In genomic region chr5:53378599-53378998, GRCm38 (mm10) we compare ENCODE assay signal across 14 mouse cellular contexts.
DNase-seq lines count a peak whose midpoint lies in the region; ATAC-seq and TF ChIP-seq lines count a peak whose summit lies in the region.
"Had no signal": no experiment of that assay in that cellular context is flagged by ENCODE, and none has a peak within 500 bp of the region (broad histone marks: within the 10 kb centered on the region; RNA-seq: fewer than 3 reads in every experiment).

No protein-coding gene starts in this region.

- no peaks in the 10 kb centered on the region for H3K36me3 ChIP-seq in liver, adult 2 months (ENCODE audit: control insufficient read depth, insufficient read depth, low read length)
- no peaks in the 10 kb centered on the region for H3K36me3 ChIP-seq in liver, embryonic 11.5 days (ENCODE audit: control insufficient read depth, insufficient read depth, low read length)
- no peaks in the 10 kb centered on the region for H3K36me3 ChIP-seq in macrophage (ENCODE audit: inconsistent target)
- H3K36me3 ChIP-seq in hindbrain, embryonic 13.5 days = no peaks in the 10 kb centered on the region
- H3K36me3 ChIP-seq: liver, embryonic 15.5 days had no signal

- no peaks in the 10 kb centered on the region for H3K27me3 ChIP-seq in liver, adult 2 months (ENCODE audit: control insufficient read depth, insufficient read depth, low read length)
- H3K27me3 ChIP-seq in liver, embryonic 11.5 days (replicated peaks; ENCODE audit: control insufficient read depth, insufficient read depth, low read length) = no peaks in the 10 kb centered on the region
- no peaks in the 10 kb centered on the region for H3K27me3 ChIP-seq in hindbrain, embryonic 13.5 days
- H3K27me3 ChIP-seq: liver, embryonic 15.5 days had no signal

- no peaks in the 10 kb centered on the region for H3K9me3 ChIP-seq in liver, embryonic 11.5 days (ENCODE audit: control insufficient read depth, low read length)
- H3K9me3 ChIP-seq in hindbrain, embryonic 13.5 days = no peaks in the 10 kb centered on the region
- H3K9me3 ChIP-seq: liver, embryonic 15.5 days had no signal

- no peaks in the 10 kb centered on the region for H3K79me2 ChIP-seq in liver, adult 2 months (ENCODE audit: control insufficient read depth, insufficient read depth, low read length)
- H3K79me2 ChIP-seq in macrophage (ENCODE audit: inconsistent target) = no peaks in the 10 kb centered on the region

- DNase-seq in cerebellum, postnatal 10 days = peak; percentile 21 to 40
- DNase-seq in cerebellum, adult 9-10 months = no peak
- DNase-seq in liver, adult 2 months (ENCODE audit: extremely low read depth, low read depth, low spot score) = peak; percentile 15
- DNase-seq in liver, embryonic 11.5 days (ENCODE audit: low spot score) = no peak
- peak; percentile 46 for DNase-seq in A20 (ENCODE audit: low read depth, low spot score)
- no peak for DNase-seq in embryo, embryonic 10 days (ENCODE audit: low spot score)
- DNase-seq: cerebellum, adult 8-10 months; thymus, postnatal 14 days had no signal

- no peak overlapping the region for H3K4me2 ChIP-seq in liver, embryonic 11.5 days
- no peak overlapping the region for H3K4me2 ChIP-seq in hindbrain, embryonic 13.5 days
- H3K4me2 ChIP-seq: liver, embryonic 15.5 days had no signal

- H3K4me1 ChIP-seq in liver, adult 2 months (ENCODE audit: control insufficient read depth, insufficient read depth, low read length) = no peaks in the 10 kb centered on the region
- no peaks in the 10 kb centered on the region for H3K4me1 ChIP-seq in liver, embryonic 11.5 days (replicated peaks; ENCODE audit: control insufficient read depth, insufficient read depth, low read length)
- H3K4me1 ChIP-seq in hindbrain, embryonic 13.5 days (replicated peaks) = no peaks in the 10 kb centered on the region
- H3K4me1 ChIP-seq: liver, embryonic 15.5 days had no signal

- H3K4me3 ChIP-seq in liver, adult 2 months (ENCODE audit: insufficient read depth, low read depth, low read length) = no peak overlapping the region
- no peak overlapping the region for H3K4me3 ChIP-seq in liver, embryonic 11.5 days (ENCODE audit: low read depth, low read length)
- H3K4me3 ChIP-seq in macrophage (ENCODE audit: inconsistent target) = no peak overlapping the region
- no peak overlapping the region for H3K4me3 ChIP-seq in hindbrain, embryonic 13.5 days
- H3K4me3 ChIP-seq: heart, adult 2 months; layer of hippocampus, adult 2 months; liver, embryonic 15.5 days had no signal

- ATAC-seq in liver, embryonic 11.5 days (replicated peaks; ENCODE audit: low FRiP score) = no peak
- ATAC-seq in hindbrain, embryonic 13.5 days (ENCODE audit: low FRiP score) = no peak
- ATAC-seq: forebrain, embryonic 14.5 days had no signal

- no peak for TF ChIP-seq POLR2A in liver, adult 2 months (IDR thresholded peaks at IDR 0.05; ENCODE audit: extremely low read depth, insufficient read depth, low read length)

- H3K27ac ChIP-seq in liver, adult 2 months (replicated peaks; ENCODE audit: insufficient read depth, low read depth, low read length) = no peak overlapping the region
- H3K27ac ChIP-seq in liver, embryonic 11.5 days (ENCODE audit: low read depth, low read length) = no peak overlapping the region
- H3K27ac ChIP-seq in macrophage = peak overlapping the region; percentile 97
- no peak overlapping the region for H3K27ac ChIP-seq in hindbrain, embryonic 13.5 days
- H3K27ac ChIP-seq: heart, adult 2 months; layer of hippocampus, adult 2 months; liver, embryonic 15.5 days had no signal

- no peak for TF ChIP-seq CTCF in liver, adult 2 months (IDR thresholded peaks at IDR 0.05; ENCODE audit: low read depth, low read length)

- 85% methylated on average over 7 of the region's 7 CpGs for WGBS in liver, adult 2 months
- WGBS in liver, embryonic 11.5 days = 85% methylated on average over 7 of the region's 7 CpGs
- 27% methylated on average over 7 of the region's 7 CpGs for WGBS in macrophage (ENCODE audit: missing documents)
- 89% methylated on average over 7 of the region's 7 CpGs for WGBS in hindbrain, embryonic 13.5 days

- H3K9ac ChIP-seq in liver, adult 2 months (ENCODE audit: low read depth, low read length) = no peak overlapping the region
- H3K9ac ChIP-seq in liver, embryonic 11.5 days (ENCODE audit: low read depth, low read length) = no peak overlapping the region
- H3K9ac ChIP-seq in hindbrain, embryonic 13.5 days = no peak overlapping the region
- H3K9ac ChIP-seq: liver, embryonic 15.5 days had no signal

Comparison
In these comparisons a context has a peak if more than half of its experiments do, and no peak if none do; other contexts are left out.
1. DNase-seq: peak in cerebellum, postnatal 10 days (2 of 2), liver, adult 2 months (single experiment) and A20 (single experiment); none in cerebellum, adult 9-10 months (single experiment), liver, embryonic 11.5 days (single experiment) and embryo, embryonic 10 days (single experiment).